Mouse (Mus musculus) hindbrain, embryonic 12.5 days (tissue): Measurements from ENCODE around the gene Cfap299. TPM values are rescaled to one million over a fixed set of nuclear protein-coding genes. Genes with fewer than 3 reads are reported as not detected.

Source experiments
- ATAC-seq: fragments of 200-750 bp; cut with Nextera tagmentation; 2 replicates; pipeline ENCODE4 v1.8.0; 2017; ENCODE audit warnings: moderate TSS enrichment; ENCODE audit not compliant: low FRiP score
- H3K27ac ChIP-seq: fragments of 300-500 bp; sonication (generic); 2 replicates; pipeline ENCODE4 v1.5.1; 2016; ENCODE audit warnings: mild to moderate bottlenecking
- H3K27me3 ChIP-seq: fragments of 300-500 bp; sonication (generic); 2 replicates; pipeline ENCODE4 v1.6.1; 2016; ENCODE audit warnings: mild to moderate bottlenecking
- H3K36me3 ChIP-seq: fragments of 300-500 bp; sonication (generic); 2 replicates; pipeline ENCODE4 v1.6.1; 2016; ENCODE audit warnings: mild to moderate bottlenecking
- H3K4me1 ChIP-seq: fragments of 300-500 bp; sonication (generic); 2 replicates; pipeline ENCODE4 v1.6.1; 2016
- H3K4me2 ChIP-seq: fragments of 300-500 bp; sonication (generic); replicated peaks from 2 replicates; pipeline ENCODE4 v1.6.1; 2016; ENCODE audit warnings: mild to moderate bottlenecking
- H3K4me3 ChIP-seq: fragments of 300-500 bp; sonication (generic); 2 replicates; pipeline ENCODE4 v1.5.1; 2016; ENCODE audit warnings: mild to moderate bottlenecking
- H3K9ac ChIP-seq: fragments of 300-500 bp; sonication (generic); 2 replicates; pipeline ENCODE4 v1.6.1; 2016; ENCODE audit warnings: mild to moderate bottlenecking, moderate library complexity
- H3K9me3 ChIP-seq: fragments of 300-500 bp; sonication (generic); replicated peaks from 2 replicates; pipeline ENCODE4 v1.6.1; 2016; ENCODE audit warnings: mild to moderate bottlenecking
- WGBS: fragments of 180-500 bp; shearing (Covaris S2); methylation state at CpG from one replicate; pipeline ENCODE4 v1.1.7; 2016; 5-methylcytosine and 5-hydroxymethylcytosine counted together
- polyA plus RNA-seq: library from polyadenylated mRNA; unstranded; fragments of >200 nt; fragmentation: Nextera tagmentation; extraction: Ambion mirVana; gene quantifications from 2 replicates; pipeline ENCODE4 v1.2.1, GENCODE M21; 2016

The Cfap299 gene
- polyA plus RNA-seq, 1 experiment from 2014 or later = 1.7 TPM

DNA sequence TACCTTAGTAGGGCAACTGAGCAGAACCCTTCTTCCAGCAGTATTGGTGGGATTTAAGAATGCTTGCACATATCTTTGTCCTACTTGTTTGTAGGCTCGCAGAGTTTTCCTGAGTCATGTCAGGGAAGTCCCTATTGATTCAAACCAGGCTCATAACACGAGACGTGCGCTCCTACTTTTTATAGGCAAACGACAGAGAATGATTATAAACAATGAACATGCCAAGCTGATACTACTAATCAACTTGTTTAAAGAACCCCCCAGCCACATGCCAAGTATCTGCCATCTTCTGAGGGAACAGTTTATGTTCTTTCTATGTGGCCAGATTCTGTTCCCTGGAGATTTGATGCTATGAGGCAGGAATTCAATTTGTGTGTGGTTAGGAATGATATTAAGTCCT, 251.7 kb downstream of the Cfap299 start:
- Histone ChIP-seq H3K27me3 (no peaks in the 10 kb centered on the region), H3K27ac (no peak overlapping the region), H3K4me1 (peaks cover under 1% of the 10 kb centered on the region; the same call in 1 of the 2 replicates), H3K4me3 (no peak overlapping the region), H3K9me3 (no peaks in the 10 kb centered on the region), H3K36me3 (no peaks in the 10 kb centered on the region), H3K4me2 (no peak overlapping the region), H3K9ac (no peak overlapping the region)
- WGBS = 73% methylated on average over 5 of the region's 5 CpGs
- ATAC-seq = no peak

DNA sequence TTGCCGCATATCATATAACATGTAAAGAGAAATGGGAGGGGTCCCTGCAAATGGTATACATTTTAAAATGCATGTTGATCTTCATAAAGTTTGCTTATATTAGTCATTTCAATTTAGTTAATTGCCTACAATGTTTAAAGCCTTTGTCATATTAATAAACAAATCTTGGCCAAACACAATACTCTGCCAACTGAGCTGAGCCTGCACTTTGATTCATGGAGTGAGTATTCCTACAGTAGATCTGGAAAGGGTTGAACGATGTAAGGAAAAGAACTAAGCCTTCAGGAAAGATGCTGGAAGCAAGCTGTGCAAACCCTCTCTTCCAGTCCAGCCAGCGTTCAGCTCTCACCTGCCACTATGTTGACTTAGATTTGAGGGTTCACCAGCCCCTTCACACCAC, 252.9 kb downstream of the Cfap299 start:
- H3K4me1 ChIP-seq = no peaks in the 10 kb centered on the region
- no peak overlapping the region for H3K4me2 ChIP-seq
- H3K27ac ChIP-seq = no peak overlapping the region
- H3K27me3 ChIP-seq = no peaks in the 10 kb centered on the region
- no peak for ATAC-seq
- WGBS = 89% methylated on average over 3 of the region's 3 CpGs
- no peak overlapping the region for H3K9ac ChIP-seq
- no peaks in the 10 kb centered on the region for H3K9me3 ChIP-seq
- H3K4me3 ChIP-seq = no peak overlapping the region
- H3K36me3 ChIP-seq = no peaks in the 10 kb centered on the region

- H3K27me3 ChIP-seq = no peaks in the 10 kb centered on the region
- H3K9me3 ChIP-seq = no peaks in the 10 kb centered on the region
- H3K4me2 ChIP-seq = no peak overlapping the region
- H3K36me3 ChIP-seq = no peaks in the 10 kb centered on the region
- H3K4me1 ChIP-seq = no peaks in the 10 kb centered on the region
- no peak overlapping the region for H3K9ac ChIP-seq
- no peak overlapping the region for H3K4me3 ChIP-seq
- no peak overlapping the region for H3K27ac ChIP-seq
- ATAC-seq = no peak
These were observed 256.8 kb downstream of the Cfap299 start for GRCm38 (mm10) chr5:98585915-98586314.

- H3K27ac ChIP-seq = no peak overlapping the region
- H3K4me1 ChIP-seq = no peaks in the 10 kb centered on the region
- H3K27me3 ChIP-seq = no peaks in the 10 kb centered on the region
- H3K36me3 ChIP-seq = no peaks in the 10 kb centered on the region
- ATAC-seq = no peak
- no peak overlapping the region for H3K9ac ChIP-seq
- no peaks in the 10 kb centered on the region for H3K9me3 ChIP-seq
- H3K4me3 ChIP-seq = no peak overlapping the region
- 93% methylated on average over 5 of the region's 5 CpGs for WGBS
- H3K4me2 ChIP-seq = no peak overlapping the region
These were observed 284.4 kb downstream of the Cfap299 start for GRCm38 (mm10) chr5:98613511-98613910.

GRCm38 (mm10) chr5:98616902-98617301, 287.8 kb downstream of the Cfap299 start:
- no peak overlapping the region for H3K4me2 ChIP-seq
- no peak overlapping the region for H3K27ac ChIP-seq
- no peak for ATAC-seq
- H3K4me3 ChIP-seq = no peak overlapping the region
- no peaks in the 10 kb centered on the region for H3K27me3 ChIP-seq
- H3K4me1 ChIP-seq = no peaks in the 10 kb centered on the region
- 76% methylated on average over 3 of the region's 3 CpGs for WGBS
- no peaks in the 10 kb centered on the region for H3K9me3 ChIP-seq
- no peaks in the 10 kb centered on the region for H3K36me3 ChIP-seq
- no peak overlapping the region for H3K9ac ChIP-seq

- Histone ChIP-seq H3K4me2 (no peak overlapping the region), H3K9ac (no peak overlapping the region), H3K36me3 (no peaks in the 10 kb centered on the region), H3K9me3 (no peaks in the 10 kb centered on the region), H3K27ac (no peak overlapping the region), H3K27me3 (no peaks in the 10 kb centered on the region), H3K4me1 (no peaks in the 10 kb centered on the region), H3K4me3 (no peak overlapping the region)
- WGBS = 83% methylated on average over 4 of the region's 4 CpGs
- ATAC-seq = no peak
These were observed 288.3 kb downstream of the Cfap299 start for GRCm38 (mm10) chr5:98617416-98617815.

DNA sequence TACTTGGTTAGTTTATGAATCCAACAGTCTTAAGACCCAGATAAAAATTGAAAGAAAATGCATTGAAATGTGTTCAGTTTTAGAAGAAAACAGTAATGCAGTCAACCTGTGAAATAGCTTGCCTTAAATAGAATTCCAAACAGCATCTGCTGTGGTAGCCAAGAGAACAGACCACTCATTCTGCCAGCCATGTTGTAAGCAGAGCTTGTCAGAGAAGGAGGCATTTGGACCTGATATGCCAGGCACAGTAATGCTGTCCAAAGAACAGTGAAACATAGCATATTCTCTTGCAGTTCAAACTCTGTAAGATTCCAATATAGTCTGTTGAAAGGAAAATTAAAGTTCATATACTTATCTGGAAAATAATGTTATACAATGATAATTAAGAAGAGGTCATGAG, 321.2 kb downstream of the Cfap299 start:
- no peak for ATAC-seq
- H3K27ac ChIP-seq = no peak overlapping the region
- no peak overlapping the region for H3K4me3 ChIP-seq
- H3K4me1 ChIP-seq = no peaks in the 10 kb centered on the region
- no peaks in the 10 kb centered on the region for H3K36me3 ChIP-seq
- H3K27me3 ChIP-seq = no peaks in the 10 kb centered on the region
- H3K4me2 ChIP-seq = no peak overlapping the region
- H3K9ac ChIP-seq = no peak overlapping the region
- H3K9me3 ChIP-seq = no peaks in the 10 kb centered on the region; the same call in 1 of the 2 replicates

DNA sequence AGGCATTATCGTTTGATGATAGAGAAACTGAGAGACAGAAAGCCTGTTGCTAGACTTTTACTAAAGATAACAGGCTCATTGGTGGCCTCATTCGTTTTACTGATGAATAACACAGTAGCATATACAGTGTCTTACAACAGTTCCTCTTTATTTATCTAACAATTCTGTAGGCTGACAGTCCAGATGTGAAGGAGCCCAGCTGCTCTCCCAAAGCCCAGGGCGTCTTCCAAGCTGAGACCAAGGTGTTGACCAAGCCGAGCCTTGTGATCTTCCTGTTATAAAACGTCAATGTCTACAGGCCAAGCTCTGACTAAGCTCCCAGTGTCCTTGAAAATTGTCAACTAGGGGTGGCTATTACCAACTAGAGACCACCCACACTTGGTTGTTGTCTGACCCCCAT, 321.9 kb downstream of the Cfap299 start:
- 84% methylated on average over 5 of the region's 5 CpGs for WGBS
- H3K4me3 ChIP-seq = no peak overlapping the region
- ATAC-seq = no peak

GRCm38 (mm10) chr5:98688254-98688653, 359.1 kb downstream of the Cfap299 start:
- WGBS = 95% methylated on average over 5 of the region's 5 CpGs
- Histone ChIP-seq H3K36me3 (no peaks in the 10 kb centered on the region), H3K27me3 (no peaks in the 10 kb centered on the region), H3K4me2 (no peak overlapping the region), H3K9me3 (no peaks in the 10 kb centered on the region), H3K4me3 (no peak overlapping the region), H3K9ac (no peak overlapping the region), H3K4me1 (no peaks in the 10 kb centered on the region), H3K27ac (no peak overlapping the region)
- no peak for ATAC-seq

More for the DNA sequence above, 321.9 kb downstream of the Cfap299 start:
- Histone ChIP-seq H3K4me2 (no peak overlapping the region), H3K27me3 (no peaks in the 10 kb centered on the region), H3K4me1 (no peaks in the 10 kb centered on the region), H3K9me3 (no peaks in the 10 kb centered on the region; the same call in 1 of the 2 replicates), H3K36me3 (no peaks in the 10 kb centered on the region), H3K9ac (no peak overlapping the region), H3K27ac (no peak overlapping the region)

DNA sequence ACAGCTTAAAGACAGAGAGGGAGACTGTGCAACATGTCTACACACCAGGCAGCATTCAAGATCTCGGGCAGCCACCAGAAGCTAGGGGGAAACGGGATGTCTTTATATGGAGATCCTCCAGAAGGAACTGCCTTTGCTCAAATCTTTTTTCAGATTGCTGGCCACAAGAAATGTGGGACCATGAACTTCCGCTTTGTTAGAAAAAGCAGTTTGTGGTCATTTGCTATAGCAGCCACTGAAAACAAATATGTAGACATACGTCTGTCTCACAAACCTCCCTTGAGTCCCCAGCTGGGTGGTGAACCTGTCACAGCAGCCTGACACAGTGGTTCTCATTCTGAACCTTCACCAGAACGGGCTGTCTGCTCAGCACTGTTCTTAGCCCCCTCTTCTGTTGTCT, 363.0 kb downstream of the Cfap299 start:
- Histone ChIP-seq H3K4me2 (no peak overlapping the region), H3K36me3 (no peaks in the 10 kb centered on the region), H3K9ac (no peak overlapping the region), H3K4me1 (no peaks in the 10 kb centered on the region), H3K27ac (no peak overlapping the region), H3K9me3 (no peaks in the 10 kb centered on the region), H3K4me3 (no peak overlapping the region), H3K27me3 (no peaks in the 10 kb centered on the region)
- 75% methylated on average over 5 of the region's 5 CpGs for WGBS
- ATAC-seq = no peak

- Histone ChIP-seq H3K27me3 (no peaks in the 10 kb centered on the region), H3K4me2 (no peak overlapping the region), H3K27ac (no peak overlapping the region), H3K4me3 (no peak overlapping the region), H3K36me3 (no peaks in the 10 kb centered on the region), H3K4me1 (no peaks in the 10 kb centered on the region), H3K9me3 (no peaks in the 10 kb centered on the region), H3K9ac (no peak overlapping the region)
- 60% methylated on average over 8 of the region's 8 CpGs for WGBS
- ATAC-seq = no peak
These were observed 367.2 kb downstream of the Cfap299 start for GRCm38 (mm10) chr5:98696336-98696735.

DNA sequence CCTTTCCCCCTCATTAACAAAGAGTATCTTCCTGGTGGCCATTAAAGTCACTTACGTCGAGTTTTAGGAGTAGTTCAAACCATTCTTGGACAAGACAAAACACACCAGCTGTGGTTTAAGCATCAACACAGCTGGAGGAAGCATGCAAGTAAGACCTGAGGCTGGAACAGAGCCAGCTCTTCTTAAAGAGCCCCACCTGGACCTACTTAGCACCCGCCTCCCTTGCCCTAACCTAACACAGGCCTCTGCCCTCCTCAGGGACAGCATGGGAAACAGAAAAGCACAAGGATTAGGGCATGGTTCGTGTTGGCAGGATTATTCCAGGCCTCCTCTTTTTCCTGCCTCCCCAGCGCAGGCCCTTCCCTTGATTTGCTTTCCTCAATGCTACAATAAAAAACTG, 374.9 kb downstream of the Cfap299 start:
- Histone ChIP-seq H3K4me2 (no peak overlapping the region), H3K4me3 (no peak overlapping the region), H3K4me1 (peaks cover 3% of the 10 kb centered on the region; the same call in 1 of the 2 replicates), H3K9me3 (no peaks in the 10 kb centered on the region), H3K27ac (no peak overlapping the region), H3K36me3 (no peaks in the 10 kb centered on the region), H3K27me3 (no peaks in the 10 kb centered on the region), H3K9ac (no peak overlapping the region)
- 67% methylated on average over 5 of the region's 5 CpGs for WGBS
- no peak for ATAC-seq

GRCm38 (mm10) chr5:98706597-98706996, 377.5 kb downstream of the Cfap299 start:
- H3K9ac ChIP-seq = no peak overlapping the region
- H3K27me3 ChIP-seq = no peaks in the 10 kb centered on the region
- ATAC-seq = no peak
- H3K4me2 ChIP-seq = no peak overlapping the region
- 71% methylated on average over 4 of the region's 4 CpGs for WGBS
- H3K36me3 ChIP-seq = no peaks in the 10 kb centered on the region
- no peaks in the 10 kb centered on the region for H3K9me3 ChIP-seq
- peaks cover 3% of the 10 kb centered on the region; the same call in 1 of the 2 replicates for H3K4me1 ChIP-seq
- no peak overlapping the region for H3K4me3 ChIP-seq
- H3K27ac ChIP-seq = no peak overlapping the region
